Mouse (Mus musculus): ENCODE data around the gene Ninl.

The Ninl gene

DNA sequence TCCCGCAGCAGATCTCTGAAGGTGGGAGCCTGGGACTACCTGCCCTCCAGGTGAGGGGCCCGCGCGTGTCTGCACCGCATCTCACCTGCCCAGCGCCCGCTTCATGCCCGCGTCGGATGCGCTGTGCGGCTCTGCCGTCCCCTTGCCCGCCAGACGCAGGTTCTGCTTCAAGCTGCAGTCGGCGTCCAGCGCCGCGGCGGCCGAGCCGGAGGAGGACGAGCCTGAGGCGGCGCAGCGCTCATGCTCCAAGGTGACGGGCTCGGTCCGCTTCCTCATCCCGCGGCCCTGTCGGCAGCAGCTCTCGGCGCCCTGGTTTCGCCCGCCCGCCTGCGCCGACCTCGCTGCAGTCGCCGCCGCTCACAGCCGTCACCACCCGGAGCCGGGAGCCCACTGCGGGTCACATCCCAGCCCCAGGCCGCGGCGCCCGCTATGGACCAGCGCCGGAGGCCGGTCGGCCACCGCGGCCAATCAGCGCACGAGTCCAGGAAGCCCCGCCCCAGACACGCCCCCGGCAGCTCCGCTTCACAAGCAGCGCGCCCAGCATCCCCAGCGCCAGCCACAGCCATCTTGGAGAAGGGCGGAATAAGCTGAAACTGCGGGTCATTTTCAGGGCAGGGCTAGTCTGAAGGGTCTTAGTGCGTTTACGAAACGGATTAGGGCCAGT lies 134.8 kb downstream of the Ninl start, which contains the start of gene Abhd12:
Abhd12 (minus strand) TSS at position 470 of the 664 bp plus-strand sequence.
- peak; percentile 99 to 100 for DNase-seq (ENCODE audit: low spot score in 2 of 2)

DNA sequence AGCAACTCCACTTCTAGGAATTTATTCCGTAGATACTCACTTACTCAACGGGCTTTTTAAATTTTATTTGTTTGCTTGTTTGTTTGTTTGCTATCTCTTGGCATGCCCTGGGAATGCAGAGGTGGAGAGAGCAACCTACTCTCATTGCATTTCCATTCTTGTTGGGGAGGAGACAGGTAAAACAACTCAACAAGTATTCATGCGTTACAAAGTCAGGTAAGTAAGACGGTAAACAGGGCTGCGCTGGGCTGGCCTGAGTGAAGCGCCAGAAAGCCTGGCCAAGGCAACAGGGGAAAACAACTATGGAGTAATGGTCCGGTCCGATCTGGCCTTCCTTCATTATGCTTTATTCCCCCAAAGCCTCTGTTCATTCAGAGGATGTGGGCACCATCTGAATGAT lies 136.8 kb downstream of the Ninl start:
- DNase-seq (ENCODE audit: low spot score in 2 of 2): no peak

DNA sequence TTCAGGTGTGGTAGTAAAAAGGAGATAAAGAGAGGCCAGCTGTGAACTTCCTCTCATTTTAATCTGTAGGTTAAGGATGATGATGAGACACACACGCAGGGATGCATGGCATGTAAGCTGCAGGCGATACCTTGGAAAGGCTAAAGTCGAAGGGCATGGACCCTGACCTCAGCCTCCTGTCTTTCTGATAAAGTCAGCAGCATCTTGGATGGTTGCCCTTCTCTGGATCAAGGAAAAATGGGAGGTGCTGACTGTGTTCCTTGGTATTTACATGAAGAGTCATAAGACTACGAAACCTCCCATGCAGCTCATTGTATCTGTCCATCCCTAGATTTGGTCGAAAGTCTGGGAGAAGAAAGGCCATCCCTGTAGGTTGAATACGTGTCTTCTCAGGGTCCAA lies 138.8 kb downstream of the Ninl start:
- no peak for DNase-seq (ENCODE audit: low spot score in 2 of 2)

DNA sequence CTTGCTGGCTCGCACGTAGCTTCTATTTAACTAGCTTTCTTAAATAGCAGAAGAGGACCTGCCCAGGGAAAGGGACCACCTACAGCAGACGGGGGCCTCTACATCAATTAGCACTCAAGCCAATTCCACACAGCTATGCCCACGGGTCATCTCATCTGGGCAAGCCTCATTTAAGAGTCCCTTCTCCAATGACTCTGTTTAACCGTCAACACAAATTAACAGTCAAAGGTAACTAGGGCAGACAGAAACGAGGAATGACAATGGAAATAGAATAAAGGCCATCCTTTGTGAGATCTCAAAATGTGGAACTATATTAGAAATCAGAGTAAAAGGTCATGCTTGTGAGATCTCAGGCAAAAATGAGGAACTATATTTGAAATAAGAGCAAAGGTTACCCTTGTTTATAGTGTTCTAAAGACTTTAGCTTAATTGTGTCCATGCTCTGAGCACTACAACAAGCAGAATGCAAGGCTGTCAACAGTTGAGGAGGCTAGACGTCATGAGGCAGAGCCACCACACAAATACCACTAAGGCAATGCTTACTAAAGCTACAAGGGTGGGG lies 143.4 kb downstream of the Ninl start:
- no peak for DNase-seq (ENCODE audit: low spot score in 2 of 2)

DNA sequence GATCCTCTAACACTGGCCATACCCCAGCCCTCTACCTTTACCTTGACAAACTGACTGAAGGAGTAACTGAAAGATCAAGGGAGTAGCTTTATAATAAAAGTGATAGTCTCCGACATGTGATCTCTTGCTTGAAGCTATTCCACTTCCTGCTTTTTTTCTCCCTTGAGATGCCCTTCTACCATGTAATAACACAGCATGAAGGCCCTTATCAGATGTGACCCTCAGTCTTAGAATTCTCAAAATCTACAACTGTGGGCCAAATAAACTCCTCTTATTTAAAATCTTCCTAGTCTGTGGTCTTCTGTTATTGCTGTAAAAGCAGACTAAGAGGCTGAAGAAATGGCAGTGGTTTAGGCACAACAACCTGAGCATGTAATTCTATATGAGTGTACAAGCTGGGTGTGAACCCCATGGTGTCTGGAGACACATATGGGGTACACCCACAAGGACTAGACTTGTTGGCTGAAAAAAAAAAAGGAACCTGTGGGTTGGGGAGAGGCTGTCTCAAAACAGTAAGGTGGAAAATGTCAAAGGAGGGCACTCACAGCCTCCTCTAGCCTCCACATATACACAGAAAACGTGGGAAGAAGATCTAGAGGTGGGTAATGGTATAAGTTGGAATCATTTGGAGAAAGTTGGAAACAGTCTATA lies 144.4 kb downstream of the Ninl start:
- no peak for DNase-seq (ENCODE audit: low spot score in 2 of 2)

DNA sequence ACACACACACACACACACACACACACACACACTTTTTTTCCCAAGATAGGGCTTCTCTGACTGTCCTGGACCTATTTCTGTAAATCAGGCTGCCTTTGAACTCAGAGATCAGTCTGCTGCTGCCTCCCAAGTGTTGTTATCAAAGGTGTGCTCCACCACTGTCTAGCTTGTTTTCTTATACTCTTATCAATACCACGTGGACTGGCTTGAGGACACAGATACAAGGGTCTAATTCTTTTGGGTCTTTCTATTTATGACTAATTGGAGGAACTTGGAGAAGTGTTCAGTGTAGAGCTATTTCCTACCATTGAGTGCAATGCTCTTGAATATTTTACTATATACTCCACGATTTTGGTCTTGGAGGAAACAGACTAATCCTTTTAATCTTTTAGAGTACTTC lies 151.8 kb downstream of the Ninl start:
- no peak for DNase-seq (ENCODE audit: low spot score in 2 of 2)

DNA sequence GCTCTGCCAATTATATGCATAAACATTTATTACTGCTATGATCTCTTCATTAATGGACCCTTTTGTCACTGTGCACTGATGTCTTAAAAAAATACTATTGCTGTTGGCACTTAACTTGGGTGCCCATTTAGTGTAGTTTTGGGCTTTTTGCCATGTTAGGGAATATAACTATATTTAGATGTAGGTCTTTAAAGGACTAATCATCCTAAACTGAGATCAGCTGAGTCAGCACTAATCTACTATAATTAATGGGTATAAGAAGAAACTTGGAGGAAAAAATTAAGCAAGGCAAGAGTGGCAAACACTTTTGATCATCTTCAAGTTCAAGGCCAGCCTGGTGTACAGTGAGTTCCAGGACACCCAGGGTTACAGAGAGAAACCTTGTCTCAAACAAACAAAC lies 152.9 kb downstream of the Ninl start:
- no peak for DNase-seq (ENCODE audit: low spot score in 2 of 2)

DNA sequence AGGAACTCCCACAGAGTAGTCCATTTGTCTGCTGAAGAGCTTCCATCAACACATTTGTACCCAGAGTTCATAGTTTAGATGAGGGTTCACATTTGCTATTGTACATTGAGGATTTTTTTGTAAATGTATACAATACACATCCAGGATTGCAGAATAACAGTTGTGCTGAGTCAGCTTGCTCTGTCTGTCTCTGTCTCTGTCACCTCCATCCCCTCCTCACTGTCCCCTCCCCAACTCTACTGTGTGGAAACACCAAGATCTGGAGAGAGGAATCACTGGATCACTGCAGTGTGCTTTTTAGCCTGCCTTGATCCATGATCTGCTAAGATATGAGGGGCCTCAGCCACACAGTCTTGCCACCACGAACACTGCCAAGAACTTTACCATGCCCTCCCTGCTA lies 153.4 kb downstream of the Ninl start:
- no peak for DNase-seq (ENCODE audit: low spot score in 2 of 2)

DNA sequence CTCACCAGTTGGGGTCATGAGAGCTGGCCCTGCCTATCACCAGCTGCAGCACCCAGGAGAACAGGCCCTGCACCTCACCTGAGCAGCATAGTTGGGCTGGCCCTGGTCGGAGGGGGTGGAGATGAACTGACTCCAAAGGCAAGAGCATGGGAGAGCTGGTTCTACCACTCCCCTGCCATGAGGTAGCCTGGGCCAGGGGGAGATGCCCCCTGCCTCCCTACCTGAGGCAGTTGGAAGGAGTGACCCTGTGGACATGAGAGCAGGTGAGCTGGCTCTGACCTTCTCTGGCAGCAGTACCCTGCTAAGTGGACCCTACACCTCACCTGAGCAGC lies 154.4 kb downstream of the Ninl start:
- DNase-seq (ENCODE audit: low spot score in 2 of 2): no peak

Measured in spleen, postnatal 10 days (tissue).